Mouse (Mus musculus) splenic B cell, adult 2 months (primary cell): Measurements from ENCODE around the gene Csk.

Experiments
- DNase-seq: peaks from one replicate; pipeline ENCODE4 v3.0.0-alpha.2; 2011; ENCODE audit warnings: low read depth, low spot score
- H3K27me3 ChIP-seq: 2 replicates; pipeline ENCODE4 v1.6.1; 2012; ENCODE audit warnings: mild to moderate bottlenecking, low read length, moderate library complexity, mixed read lengths; ENCODE audit not compliant: control insufficient read depth, poor library complexity, insufficient read depth, severe bottlenecking
- H3K36me3 ChIP-seq: 2 replicates; pipeline ENCODE4 v1.6.1; 2012; ENCODE audit warnings: mild to moderate bottlenecking, low read length, moderate library complexity, mixed read lengths; ENCODE audit not compliant: control insufficient read depth, poor library complexity, insufficient read depth, severe bottlenecking

Csk gene

GRCm38 (mm10) chr9:57653283-57653682 is at the start of gene Csk:
Csk (minus strand) TSS chr9:57653631.
- peaks cover 3% of the 10 kb centered on the region; the same call in 1 of the 2 replicates for H3K36me3 ChIP-seq
- no peak for DNase-seq
- no peaks in the 10 kb centered on the region for H3K27me3 ChIP-seq

- Histone ChIP-seq H3K36me3 (no peaks in the 10 kb centered on the region), H3K27me3 (no peaks in the 10 kb centered on the region)
- DNase-seq = no peak
These were observed 45.2 kb upstream of the Csk start for GRCm38 (mm10) chr9:57698466-57699150.

DNA sequence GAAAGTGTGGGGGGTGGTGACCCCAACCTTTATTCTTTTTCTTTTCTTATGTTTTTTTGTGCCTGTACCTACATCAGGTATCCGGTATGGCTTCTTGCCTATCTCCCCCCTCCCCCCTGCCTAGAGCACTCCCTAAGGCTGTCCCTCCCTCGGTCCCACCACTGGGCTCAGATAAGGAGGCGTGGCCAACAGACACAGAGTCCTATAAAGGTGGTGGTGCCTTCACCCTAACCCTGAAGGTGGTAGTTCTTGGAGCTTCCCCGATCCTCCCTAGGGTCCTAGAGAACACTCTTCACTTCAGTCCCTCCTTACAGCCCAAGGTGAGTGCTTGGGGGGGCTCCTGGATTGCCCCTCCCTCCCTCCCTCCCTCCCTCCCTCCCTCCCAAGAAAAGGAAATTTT is 43.9 kb upstream of the Csk start:
- H3K36me3 ChIP-seq = no peaks in the 10 kb centered on the region
- no peaks in the 10 kb centered on the region; the same call in 1 of the 2 replicates for H3K27me3 ChIP-seq
- no peak for DNase-seq

- Histone ChIP-seq H3K27me3 (no peaks in the 10 kb centered on the region; the same call in 1 of the 2 replicates), H3K36me3 (no peaks in the 10 kb centered on the region)
- DNase-seq = peak; percentile 11
These were observed 43.2 kb upstream of the Csk start for GRCm38 (mm10) chr9:57696380-57697285.

GRCm38 (mm10) chr9:57694108-57694507 is 40.7 kb upstream of the Csk start:
- DNase-seq = no peak
- no peaks in the 10 kb centered on the region for H3K36me3 ChIP-seq
- no peaks in the 10 kb centered on the region; the same call in 1 of the 2 replicates for H3K27me3 ChIP-seq

DNA sequence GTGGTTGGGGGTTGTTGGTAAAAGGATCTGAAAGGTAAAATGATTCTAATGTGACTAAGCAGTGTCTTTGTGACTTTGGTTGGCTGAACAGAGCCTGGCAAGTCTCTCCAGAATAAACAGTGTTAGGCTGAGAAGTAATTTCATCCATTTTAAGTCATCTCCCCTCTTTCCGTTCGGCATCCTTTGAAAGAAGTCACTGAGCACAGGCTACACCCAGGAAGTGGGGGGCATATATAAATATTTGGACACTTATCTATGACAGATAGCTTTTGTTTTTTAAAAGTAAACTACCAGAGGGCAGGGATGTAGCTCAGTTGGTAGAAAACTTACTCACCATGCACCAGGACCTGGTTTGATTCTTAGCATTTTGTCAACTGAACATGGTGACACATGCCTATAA is 35.2 kb upstream of the Csk start:
- no peak for DNase-seq
- H3K27me3 ChIP-seq = no peaks in the 10 kb centered on the region; the same call in 1 of the 2 replicates

GRCm38 (mm10) chr9:57688158-57688557 is 34.7 kb upstream of the Csk start:
- DNase-seq = peak; percentile 35
- H3K27me3 ChIP-seq = no peaks in the 10 kb centered on the region; the same call in 1 of the 2 replicates
- no peaks in the 10 kb centered on the region for H3K36me3 ChIP-seq

More for the DNA sequence above, 35.2 kb upstream of the Csk start:
- no peaks in the 10 kb centered on the region for H3K36me3 ChIP-seq

GRCm38 (mm10) chr9:57687751-57688150 is 34.3 kb upstream of the Csk start, which contains the start of gene Cyp1a1:
Cyp1a1 (plus strand) TSS chr9:57687928.
- no peaks in the 10 kb centered on the region for H3K36me3 ChIP-seq
- no peak for DNase-seq
- H3K27me3 ChIP-seq = no peaks in the 10 kb centered on the region; the same call in 1 of the 2 replicates

DNA sequence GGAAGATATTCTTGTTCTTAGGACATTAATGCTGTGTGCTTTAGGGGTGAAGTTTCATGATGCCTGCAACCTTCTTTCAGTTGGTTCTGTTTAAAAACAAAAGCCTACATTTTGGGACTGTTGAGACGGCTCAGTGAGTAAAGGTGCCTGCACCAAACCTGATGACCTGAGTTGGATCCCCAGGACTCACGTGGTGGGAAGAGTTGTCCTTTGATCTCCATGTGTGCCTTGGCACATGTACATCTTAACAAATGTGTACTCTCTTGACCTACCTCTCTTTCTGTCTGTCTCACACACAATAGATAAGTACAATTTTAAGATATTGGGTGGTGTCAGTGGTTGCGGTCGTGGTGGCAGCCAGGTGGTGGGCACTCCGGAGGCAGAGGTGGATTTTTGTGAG is 32.6 kb upstream of the Csk start:
- DNase-seq = no peak
- Histone ChIP-seq H3K27me3 (no peaks in the 10 kb centered on the region), H3K36me3 (no peaks in the 10 kb centered on the region)

DNA sequence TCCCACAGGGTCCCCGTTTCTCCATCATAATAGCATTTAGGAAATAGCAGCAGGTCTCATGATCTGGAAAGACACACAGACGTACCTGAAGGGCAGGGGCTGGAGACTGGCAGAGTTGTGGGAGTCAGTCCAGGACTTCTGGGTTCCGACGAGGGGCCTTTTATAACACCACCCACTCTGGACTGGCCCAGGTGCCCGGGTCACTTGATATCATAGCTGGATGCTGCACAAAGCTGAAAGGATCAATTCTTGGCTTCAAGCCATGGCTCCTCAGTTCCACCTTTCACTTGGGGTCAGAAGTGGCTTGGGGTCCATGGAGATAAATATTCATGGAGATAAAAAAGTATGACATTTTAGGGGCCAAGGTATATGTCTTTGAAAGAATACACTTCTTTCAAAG is 30.1 kb upstream of the Csk start, which contains the start of gene Cyp1a2:
Gene Cyp1a2, minus strand, starts transcription at position 184 of the 400 bp plus-strand sequence.
- H3K27me3 ChIP-seq = no peaks in the 10 kb centered on the region
- H3K36me3 ChIP-seq = no peaks in the 10 kb centered on the region
- no peak for DNase-seq

DNA sequence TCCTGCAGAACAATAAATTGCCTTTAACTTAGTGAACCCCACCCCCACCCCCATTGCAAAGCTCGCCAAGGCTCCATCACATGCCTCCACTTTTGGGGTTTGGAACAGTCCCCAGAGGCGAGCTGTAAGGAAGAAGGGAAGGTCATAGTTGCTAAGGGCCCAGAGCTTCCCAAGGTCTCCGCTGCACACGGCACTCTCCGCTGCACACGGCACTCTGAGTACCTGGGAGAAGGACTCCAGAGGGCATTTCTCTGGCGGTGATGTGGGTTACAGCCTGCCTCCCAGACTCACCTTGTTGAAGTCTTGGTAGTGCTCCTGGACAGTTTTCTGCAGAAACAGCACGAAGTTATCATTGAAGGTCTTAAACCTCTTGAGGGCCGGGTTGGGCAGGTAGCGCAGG is 28.0 kb upstream of the Csk start:
- no peaks in the 10 kb centered on the region for H3K27me3 ChIP-seq
- H3K36me3 ChIP-seq = no peaks in the 10 kb centered on the region
- DNase-seq = no peak

- no peak for DNase-seq
- Histone ChIP-seq H3K27me3 (no peaks in the 10 kb centered on the region), H3K36me3 (no peaks in the 10 kb centered on the region)
These were observed 18.1 kb upstream of the Csk start for GRCm38 (mm10) chr9:57671500-57671899.

DNA sequence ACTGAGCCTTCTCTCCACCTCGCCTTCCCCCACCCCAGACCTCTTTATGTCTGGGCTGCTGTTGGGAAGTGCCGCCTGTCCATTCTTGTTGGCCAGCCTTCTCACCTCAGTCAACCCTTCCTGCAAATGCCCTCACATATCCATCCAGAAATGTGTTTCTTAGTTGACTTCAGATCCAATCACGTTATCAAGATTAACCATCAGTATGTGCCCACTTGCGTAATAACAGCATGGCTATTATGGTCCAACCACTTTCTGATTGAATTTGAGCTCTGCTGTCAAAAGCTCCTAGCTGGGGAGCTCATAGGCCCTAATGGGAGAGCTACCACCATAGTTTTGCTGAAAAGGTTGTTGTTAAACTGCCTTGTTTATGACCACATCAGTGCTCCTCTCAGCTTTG is 17.6 kb upstream of the Csk start:
- Histone ChIP-seq H3K36me3 (no peaks in the 10 kb centered on the region), H3K27me3 (no peaks in the 10 kb centered on the region)
- DNase-seq = no peak

DNA sequence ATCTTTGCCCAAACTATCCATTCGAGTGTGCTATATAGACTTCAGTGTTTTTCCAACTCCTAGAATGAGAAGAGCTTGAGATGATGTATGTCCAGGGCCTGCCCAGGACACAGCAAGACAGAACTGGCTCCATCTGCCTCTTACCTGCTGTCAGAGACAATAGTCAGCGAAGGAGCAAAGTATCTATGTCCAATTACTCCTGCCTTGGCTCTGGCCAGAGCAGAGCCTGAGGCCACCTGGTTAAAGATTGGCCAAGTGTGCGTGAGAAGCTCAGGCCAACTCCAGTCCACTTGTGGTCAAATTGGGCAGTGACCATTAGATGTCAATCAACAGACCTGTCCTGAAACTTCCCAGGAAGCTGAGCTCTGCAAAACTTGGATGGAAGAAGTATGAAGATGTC is 16.1 kb upstream of the Csk start:
- no peaks in the 10 kb centered on the region for H3K36me3 ChIP-seq
- H3K27me3 ChIP-seq = no peaks in the 10 kb centered on the region
- no peak for DNase-seq

- DNase-seq = no peak
- Histone ChIP-seq H3K27me3 (no peaks in the 10 kb centered on the region), H3K36me3 (no peaks in the 10 kb centered on the region)
These were observed 14.8 kb upstream of the Csk start for GRCm38 (mm10) chr9:57668277-57668676.
